Mouse (Mus musculus): Measurements from ENCODE around the gene Sars2. TPM values are rescaled to one million over a fixed set of nuclear protein-coding genes. Genes with fewer than 3 reads are reported as not detected.

The Sars2 gene
- 19.4 and 22.9 TPM in 2 replicates for polyA plus RNA-seq (2012; rRNA removed)

DNA sequence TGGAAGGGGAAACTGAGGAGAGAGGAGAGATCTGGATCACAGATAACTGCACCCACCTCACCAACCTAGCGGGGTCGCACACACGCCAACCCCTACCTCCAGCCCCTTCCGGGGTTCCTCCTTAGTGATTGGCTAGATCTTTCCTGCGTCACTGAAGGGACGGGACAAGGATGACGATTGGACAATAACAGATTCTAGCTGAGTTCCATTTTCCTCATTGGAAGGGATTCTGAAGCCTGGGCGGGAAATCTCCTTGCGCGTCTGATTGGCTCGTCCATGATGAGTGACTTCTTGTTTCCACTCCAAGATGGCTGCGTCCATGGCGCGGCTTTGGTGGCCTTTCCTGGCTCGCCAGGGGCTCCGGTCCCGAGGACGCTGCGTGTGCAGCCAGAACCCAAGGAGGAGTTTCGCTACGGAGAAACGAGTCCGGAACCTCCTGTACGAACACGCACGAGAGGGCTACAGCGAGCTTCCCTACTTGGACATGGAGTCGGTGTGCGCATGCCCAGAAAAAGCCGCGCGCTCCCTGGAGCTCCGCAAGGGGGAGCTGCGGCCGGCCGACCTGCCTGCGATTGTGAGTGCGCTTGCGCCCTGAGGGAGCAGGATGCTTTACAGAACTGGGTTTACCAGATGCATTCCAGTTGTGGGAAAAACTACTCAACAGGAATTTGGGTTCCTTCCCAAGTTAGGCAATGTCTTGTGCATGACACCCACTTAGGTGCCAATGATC, at the start of gene Sars2, which contains the start of gene Mrps12:
TSS of gene Sars2 (plus strand) at position 284 of the 730 bp plus-strand sequence.
TSS of gene Mrps12 (minus strand) at position 112 of the 730 bp plus-strand sequence.
- TF ChIP-seq POLR2A (IDR thresholded peaks at IDR 0.05; ENCODE audit: low read depth, low read length), result peak; percentile 76
- peak; percentile 81 for TF ChIP-seq CTCF (conservative IDR thresholded peaks at IDR 0.05; ENCODE audit: insufficient read depth, insufficient read length, low read depth, low read length)
- Histone ChIP-seq H3K4me3 (ENCODE audit: insufficient read depth, low read depth, low read length) (peak within 1 kb of the TSS; percentile 88), H3K36me3 (ENCODE audit: control insufficient read depth, insufficient read depth, low read length) (no peaks in the 10 kb centered on the region), H3K27ac (ENCODE audit: insufficient read depth, low read depth, low read length) (peak within 1 kb of the TSS; percentile 87), H3K27me3 (replicated peaks; ENCODE audit: control insufficient read depth, insufficient read depth, low read length) (no peaks in the 10 kb centered on the region), H3K4me1 (ENCODE audit: control insufficient read depth, insufficient read depth, low read length) (peaks cover 8% of the 10 kb centered on the region)
- under 1% methylated on average over 39 of the region's 39 CpGs for WGBS
- peak; percentile 99 for DNase-seq

DNA sequence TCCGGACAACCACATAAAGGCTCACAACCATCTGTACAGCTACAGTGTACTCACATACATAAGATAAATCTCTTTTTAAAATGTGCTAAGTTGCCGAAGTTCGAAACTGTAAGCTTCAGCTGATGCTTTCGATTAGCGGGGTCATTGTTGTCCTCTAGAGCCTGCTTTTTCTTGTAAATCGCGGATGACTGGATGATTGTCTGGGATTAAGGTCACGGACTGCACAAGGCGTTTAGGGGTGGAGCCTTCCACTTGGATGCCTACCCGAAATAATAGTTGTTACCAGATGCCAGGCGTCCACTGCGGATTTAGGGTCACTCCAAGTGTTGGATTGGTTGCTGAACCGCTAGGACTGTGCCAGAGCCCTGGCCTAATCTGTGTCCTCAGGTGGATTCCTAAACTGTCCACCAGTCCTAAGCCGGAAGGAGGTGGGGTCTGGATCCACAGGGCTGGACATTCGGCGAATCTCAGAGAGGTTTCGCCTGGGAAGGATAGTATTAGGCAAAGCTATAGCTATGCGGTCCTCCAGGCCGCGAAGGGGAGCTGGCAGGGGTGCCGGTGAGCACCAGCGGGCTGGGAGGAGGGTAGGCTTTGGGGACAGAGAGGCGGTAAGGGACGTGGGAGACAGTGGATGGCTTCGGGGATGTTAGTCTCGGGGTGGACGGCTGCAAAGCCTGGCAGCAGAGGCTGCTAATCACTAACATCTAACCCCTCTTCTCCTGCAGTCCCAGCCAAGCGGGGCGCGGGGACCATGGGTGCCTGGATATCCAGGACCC, 49.1 kb upstream of the Sars2 start, which contains the start of gene Fbxo27:
TSS of gene Fbxo27 (plus strand) at position 305 of the 776 bp plus-strand sequence.
- H3K36me3 ChIP-seq (ENCODE audit: control insufficient read depth, insufficient read depth, low read length), result no peaks in the 10 kb centered on the region
- DNase-seq, result no peak
- no peaks in the 10 kb centered on the region for H3K27me3 ChIP-seq (replicated peaks; ENCODE audit: control insufficient read depth, insufficient read depth, low read length)
- H3K27ac ChIP-seq (ENCODE audit: insufficient read depth, low read depth, low read length), result no peak within 1 kb of the TSS
- TF ChIP-seq CTCF (conservative IDR thresholded peaks at IDR 0.05; ENCODE audit: insufficient read depth, insufficient read length, low read depth, low read length), result no peak
- no peak for TF ChIP-seq POLR2A (IDR thresholded peaks at IDR 0.05; ENCODE audit: low read depth, low read length)
- H3K4me3 ChIP-seq (ENCODE audit: insufficient read depth, low read depth, low read length), result peak within 1 kb of the TSS; percentile 56; the same call in 1 of the 2 replicates
- 46% methylated on average over 30 of the region's 30 CpGs for WGBS
- no peaks in the 10 kb centered on the region for H3K4me1 ChIP-seq (ENCODE audit: control insufficient read depth, insufficient read depth, low read length)

DNA sequence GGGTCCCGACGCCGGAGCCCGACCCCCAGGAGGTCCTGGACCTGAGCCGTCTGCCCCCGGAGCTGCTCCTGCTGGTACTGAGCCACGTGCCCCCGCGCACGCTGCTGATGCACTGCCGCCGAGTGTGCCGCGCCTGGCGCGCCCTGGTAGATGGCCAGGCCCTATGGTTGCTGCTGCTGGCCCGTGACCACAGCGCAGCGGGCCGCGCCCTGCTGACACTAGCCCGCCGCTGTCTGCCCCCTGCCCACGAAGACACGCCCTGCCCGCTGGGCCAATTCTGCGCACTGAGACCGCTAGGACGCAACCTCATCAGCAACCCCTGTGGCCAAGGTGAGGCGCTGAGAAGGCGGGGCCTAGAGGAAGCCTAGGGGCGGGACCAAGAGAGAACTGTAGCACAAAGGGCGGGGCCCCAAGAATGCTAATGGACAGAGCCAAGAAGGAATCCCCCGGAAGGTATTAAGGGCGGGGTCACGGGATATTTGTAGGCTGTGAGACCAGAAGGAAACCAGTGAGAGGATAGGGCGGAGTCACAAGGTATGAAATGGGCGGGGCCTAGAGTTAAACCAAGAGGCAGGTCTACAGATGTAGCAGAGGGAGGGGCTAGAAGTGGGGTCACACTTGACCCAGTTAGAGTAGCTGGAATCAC, 48.3 kb upstream of the Sars2 start:
- H3K4me3 ChIP-seq (ENCODE audit: insufficient read depth, low read depth, low read length), result peak overlapping the region; percentile 56; the same call in 1 of the 2 replicates
- 2% methylated on average over 38 of the region's 38 CpGs for WGBS
- peak; percentile 73 for DNase-seq
- no peak overlapping the region for H3K27ac ChIP-seq (ENCODE audit: insufficient read depth, low read depth, low read length)
- no peaks in the 10 kb centered on the region for H3K27me3 ChIP-seq (replicated peaks; ENCODE audit: control insufficient read depth, insufficient read depth, low read length)
- H3K4me1 ChIP-seq (ENCODE audit: control insufficient read depth, insufficient read depth, low read length), result no peaks in the 10 kb centered on the region
- H3K36me3 ChIP-seq (ENCODE audit: control insufficient read depth, insufficient read depth, low read length), result no peaks in the 10 kb centered on the region
- TF ChIP-seq CTCF (conservative IDR thresholded peaks at IDR 0.05; ENCODE audit: insufficient read depth, insufficient read length, low read depth, low read length) (no peak), POLR2A (IDR thresholded peaks at IDR 0.05; ENCODE audit: low read depth, low read length) (no peak)

DNA sequence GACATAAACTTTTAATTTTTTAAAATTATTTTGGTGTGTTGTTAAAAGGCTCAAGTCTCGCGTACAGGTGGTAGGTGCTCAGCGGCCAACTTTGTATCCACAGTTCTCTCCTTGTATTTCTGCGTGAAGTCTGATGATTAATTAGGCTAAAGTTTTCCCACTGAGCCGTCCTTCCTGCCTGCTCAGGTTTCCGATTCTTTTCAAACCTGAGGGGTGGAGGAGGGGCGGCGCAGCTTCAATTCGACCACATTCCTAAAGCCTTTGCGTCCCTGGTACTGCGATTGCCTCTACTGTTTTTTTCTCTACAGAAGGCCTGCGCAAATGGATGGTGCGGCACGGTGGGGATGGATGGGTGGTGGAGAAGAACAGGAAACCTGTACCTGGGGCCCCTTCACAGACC, 47.4 kb upstream of the Sars2 start:
- TF ChIP-seq POLR2A (IDR thresholded peaks at IDR 0.05; ENCODE audit: low read depth, low read length), result no peak
- TF ChIP-seq CTCF (conservative IDR thresholded peaks at IDR 0.05; ENCODE audit: insufficient read depth, insufficient read length, low read depth, low read length), result no peak
- Histone ChIP-seq H3K36me3 (ENCODE audit: control insufficient read depth, insufficient read depth, low read length) (no peaks in the 10 kb centered on the region), H3K4me3 (ENCODE audit: insufficient read depth, low read depth, low read length) (no peak overlapping the region), H3K4me1 (ENCODE audit: control insufficient read depth, insufficient read depth, low read length) (no peaks in the 10 kb centered on the region), H3K27ac (ENCODE audit: insufficient read depth, low read depth, low read length) (no peak overlapping the region), H3K27me3 (replicated peaks; ENCODE audit: control insufficient read depth, insufficient read depth, low read length) (no peaks in the 10 kb centered on the region)
- DNase-seq, result no peak
- 11% methylated on average over 14 of the region's 14 CpGs for WGBS

DNA sequence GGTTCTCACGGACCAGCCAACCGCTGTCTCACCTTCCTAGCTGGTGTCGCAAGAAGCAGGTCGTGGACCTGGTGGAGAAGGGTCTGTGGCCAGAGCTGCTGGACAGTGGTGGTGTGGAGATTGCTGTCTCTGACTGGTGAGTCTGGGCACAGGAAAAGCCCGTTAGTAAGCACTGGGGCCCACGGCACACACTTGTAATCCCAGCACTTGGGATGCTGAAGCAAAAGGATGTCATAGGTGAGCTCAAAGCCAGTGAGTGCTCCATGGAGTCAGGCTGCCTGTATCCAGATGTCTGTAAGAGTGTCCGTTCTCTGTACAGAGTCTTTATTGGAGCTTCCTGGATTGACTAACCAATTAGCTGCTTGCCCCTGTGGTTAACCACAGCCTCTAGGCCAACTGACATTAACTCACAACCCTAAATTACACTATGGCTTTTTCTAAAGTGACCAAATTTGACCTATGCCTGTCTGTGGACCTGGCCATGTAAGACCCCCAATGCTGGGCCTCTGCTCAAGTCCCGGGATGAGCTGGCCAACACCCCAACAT, 46.8 kb upstream of the Sars2 start:
- no peaks in the 10 kb centered on the region for H3K36me3 ChIP-seq (ENCODE audit: control insufficient read depth, insufficient read depth, low read length)
- H3K4me1 ChIP-seq (ENCODE audit: control insufficient read depth, insufficient read depth, low read length), result no peaks in the 10 kb centered on the region
- DNase-seq, result no peak
- no peaks in the 10 kb centered on the region for H3K27me3 ChIP-seq (replicated peaks; ENCODE audit: control insufficient read depth, insufficient read depth, low read length)
- H3K27ac ChIP-seq (ENCODE audit: insufficient read depth, low read depth, low read length), result no peak overlapping the region
- no peak for TF ChIP-seq CTCF (conservative IDR thresholded peaks at IDR 0.05; ENCODE audit: insufficient read depth, insufficient read length, low read depth, low read length)
- no peak for TF ChIP-seq POLR2A (IDR thresholded peaks at IDR 0.05; ENCODE audit: low read depth, low read length)
- H3K4me3 ChIP-seq (ENCODE audit: insufficient read depth, low read depth, low read length), result no peak overlapping the region
- WGBS, result 65% methylated on average over 8 of the region's 8 CpGs

DNA sequence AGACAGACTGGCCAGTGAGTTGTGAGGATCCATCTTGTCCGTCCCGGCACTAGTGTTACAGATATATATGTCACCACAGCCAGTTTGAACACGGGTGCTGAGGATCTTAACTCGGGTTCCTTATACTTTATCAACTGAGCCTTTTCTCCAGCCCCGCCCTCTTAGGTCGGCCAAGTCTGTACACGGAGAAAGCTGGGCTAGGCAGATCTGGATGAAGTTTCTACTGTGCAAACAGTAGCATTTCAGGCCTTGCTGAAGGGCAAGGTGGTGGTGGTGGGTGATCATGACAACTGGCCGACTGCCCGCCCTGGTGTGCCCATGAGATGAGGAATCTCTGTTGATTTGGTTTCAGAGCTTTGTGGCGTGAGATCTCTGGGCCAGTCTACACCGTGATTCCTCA, 44.5 kb upstream of the Sars2 start:
- 92% methylated on average over 11 of the region's 11 CpGs for WGBS
- Histone ChIP-seq H3K4me3 (ENCODE audit: insufficient read depth, low read depth, low read length) (no peak overlapping the region), H3K36me3 (ENCODE audit: control insufficient read depth, insufficient read depth, low read length) (no peaks in the 10 kb centered on the region), H3K4me1 (ENCODE audit: control insufficient read depth, insufficient read depth, low read length) (no peaks in the 10 kb centered on the region), H3K27me3 (replicated peaks; ENCODE audit: control insufficient read depth, insufficient read depth, low read length) (no peaks in the 10 kb centered on the region), H3K27ac (ENCODE audit: insufficient read depth, low read depth, low read length) (no peak overlapping the region)
- TF ChIP-seq CTCF (conservative IDR thresholded peaks at IDR 0.05; ENCODE audit: insufficient read depth, insufficient read length, low read depth, low read length) (no peak), POLR2A (IDR thresholded peaks at IDR 0.05; ENCODE audit: low read depth, low read length) (no peak)
- no peak for DNase-seq

Measured in kidney, adult 2 months (tissue).